Mouse (Mus musculus): ENCODE results near the gene Rcbtb2.

GRCm38 (mm10) chr14:73111091-73111490 lies 11.7 kb upstream of the Rcbtb2 start:
- no peak for TF ChIP-seq JUND (conservative IDR thresholded peaks at IDR 0.05; ENCODE audit: low read depth, low read length)
- TF ChIP-seq UBTF (IDR thresholded peaks at IDR 0.05; ENCODE audit: low read depth, low read length) = no peak

Data from CH12.LX (cell line).